Mouse (Mus musculus) G1E (cell line): ENCODE results near the gene Sag. TPM values are rescaled to one million over a fixed set of nuclear protein-coding genes. Genes with fewer than 3 reads are reported as not detected.

Experiments
- ATAC-seq: 2 replicates; pipeline ENCODE4 v1.8.0; 2016; ENCODE audit warnings: mild to moderate bottlenecking; ENCODE audit not compliant: insufficient number of reproducible peaks, poor library complexity, low FRiP score, severe bottlenecking; ENCODE audit errors: extremely low read depth
- DNase-seq: peaks from one replicate; pipeline ENCODE4 v3.0.0; 2012; ENCODE audit warnings: low spot score
- H3K27me3 ChIP-seq: 2 replicates; pipeline ENCODE4 v1.6.1; 2012; ENCODE audit warnings: mild to moderate bottlenecking, low read length, inconsistent platforms; ENCODE audit not compliant: insufficient read depth
- H3K36me3 ChIP-seq: replicated peaks from 2 replicates; pipeline ENCODE3; 2012; ENCODE audit warnings: mild to moderate bottlenecking, inconsistent platforms
- H3K4me1 ChIP-seq: 2 replicates; pipeline ENCODE4 v1.6.1; 2012; ENCODE audit warnings: low read depth, low read length, inconsistent platforms, mixed read lengths; ENCODE audit not compliant: insufficient read depth
- H3K4me3 ChIP-seq: 2 replicates; pipeline ENCODE4 v1.5.1; 2012; ENCODE audit warnings: low read depth, mild to moderate bottlenecking, inconsistent platforms, low read length, moderate library complexity, mixed read lengths
- H3K9me3 ChIP-seq: replicated peaks from 2 replicates; pipeline ENCODE4 v1.6.1; 2012; ENCODE audit warnings: inconsistent platforms
- CTCF ChIP-seq: IDR thresholded peaks from 2 replicates; pipeline ENCODE4 v1.5.1; 2012; ENCODE audit warnings: low read depth, low read length, inconsistent platforms, mixed read lengths
- GATA1 ChIP-seq: IDR thresholded peaks from 2 replicates; pipeline ENCODE4 v1.6.1; 2012; ENCODE audit warnings: borderline replicate concordance, low read length, inconsistent platforms, mixed read lengths
- GATA2 ChIP-seq: IDR thresholded peaks from 2 replicates; pipeline ENCODE4 v1.6.1; 2012; ENCODE audit warnings: low read depth, low read length, inconsistent platforms, borderline replicate concordance
- POLR2AphosphoS5 ChIP-seq: IDR thresholded peaks from 2 replicates; pipeline ENCODE4 v1.6.1; 2012; ENCODE audit warnings: low read depth, low read length, inconsistent platforms; ENCODE audit not compliant: insufficient replicate concordance
- TAL1 ChIP-seq: conservative IDR thresholded peaks from 2 replicates; pipeline ENCODE4 v1.6.1; 2012; ENCODE audit warnings: low read depth, low read length, inconsistent platforms, mixed read lengths
- polyA plus RNA-seq: library from polyadenylated mRNA; stranded (reverse); fragments of >175 nt; gene quantifications from 2 replicates; pipeline ENCODE4 v1.2.3, GENCODE M21; 2012
- total RNA-seq, 2 experiments: library from RNA; stranded (forward) in 1 of 2; stranded (reverse) in 1 of 2; fragments of 200-1000 nt in 1 of 2; fragments of >200 nt in 1 of 2; fragmentation: Nextera tagmentation in 1 of 2; gene quantifications; 2 replicates each; pipeline ENCODE4 v1.2.3; 2014 to 2017

Sag gene
- total and polyA plus RNA-seq, 3 experiments, result 0.82 TPM; not detected in 2

DNA sequence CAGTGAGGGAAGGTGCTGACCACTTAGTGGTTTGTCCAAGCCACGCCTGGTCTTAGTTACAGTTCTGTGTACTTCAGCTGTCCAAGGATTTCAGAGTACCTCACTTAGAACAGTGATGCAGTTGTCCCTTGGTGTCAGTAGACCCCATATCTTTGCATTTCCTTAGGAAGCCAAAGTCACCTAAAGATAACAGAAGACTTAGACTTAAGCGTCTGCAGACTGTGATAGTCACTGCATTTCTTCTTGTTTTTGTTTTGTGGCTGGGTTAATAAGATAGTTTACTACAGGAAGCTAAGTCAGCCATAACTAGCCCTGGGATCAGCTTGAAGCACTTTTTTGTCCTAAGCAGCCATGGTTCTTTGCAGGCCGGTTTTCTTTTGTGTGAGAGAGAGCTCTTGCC is 33.0 kb upstream of the Sag start:
- Histone ChIP-seq H3K27me3 (no peaks in the 10 kb centered on the region), H3K36me3 (peaks cover 96% of the 10 kb centered on the region), H3K4me1 (peaks cover 10% of the 10 kb centered on the region; the same call in 1 of the 2 replicates), H3K9me3 (no peaks in the 10 kb centered on the region), H3K4me3 (no peak overlapping the region)
- ATAC-seq (no peak), DNase-seq (no peak)
- no peak for TF ChIP-seq TAL1
- TF ChIP-seq POLR2AphosphoS5, result no peak
- TF ChIP-seq GATA1, result no peak
- no peak for TF ChIP-seq GATA2
- no peak for TF ChIP-seq CTCF

DNA sequence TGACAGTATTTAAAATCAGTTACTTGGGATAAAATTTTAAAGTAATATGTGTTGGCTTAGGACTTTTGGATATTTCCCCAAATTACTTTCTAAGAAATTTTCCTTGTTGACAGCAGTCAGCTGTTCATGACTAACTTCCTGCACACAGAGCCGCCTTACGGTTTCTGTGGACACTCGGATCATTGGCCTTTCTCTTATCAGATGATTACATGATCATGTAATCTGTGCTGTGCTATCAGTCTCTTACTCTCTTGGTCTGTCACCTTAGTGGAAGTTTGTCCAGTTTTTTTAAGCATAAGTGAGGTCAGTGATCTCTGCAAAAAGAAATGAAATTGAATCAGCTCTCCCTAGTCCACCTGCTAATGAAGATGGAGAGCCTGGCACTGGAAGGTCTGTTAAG is 31.8 kb upstream of the Sag start:
- Histone ChIP-seq H3K4me3 (no peak overlapping the region), H3K36me3 (peaks cover 96% of the 10 kb centered on the region), H3K9me3 (no peaks in the 10 kb centered on the region), H3K27me3 (no peaks in the 10 kb centered on the region), H3K4me1 (peaks cover 9% of the 10 kb centered on the region; the same call in 1 of the 2 replicates)
- no peak for DNase-seq
- TF ChIP-seq TAL1, result no peak
- TF ChIP-seq POLR2AphosphoS5, result no peak
- TF ChIP-seq GATA1, result no peak
- TF ChIP-seq GATA2, result no peak
- TF ChIP-seq CTCF, result no peak
- no peak for ATAC-seq

DNA sequence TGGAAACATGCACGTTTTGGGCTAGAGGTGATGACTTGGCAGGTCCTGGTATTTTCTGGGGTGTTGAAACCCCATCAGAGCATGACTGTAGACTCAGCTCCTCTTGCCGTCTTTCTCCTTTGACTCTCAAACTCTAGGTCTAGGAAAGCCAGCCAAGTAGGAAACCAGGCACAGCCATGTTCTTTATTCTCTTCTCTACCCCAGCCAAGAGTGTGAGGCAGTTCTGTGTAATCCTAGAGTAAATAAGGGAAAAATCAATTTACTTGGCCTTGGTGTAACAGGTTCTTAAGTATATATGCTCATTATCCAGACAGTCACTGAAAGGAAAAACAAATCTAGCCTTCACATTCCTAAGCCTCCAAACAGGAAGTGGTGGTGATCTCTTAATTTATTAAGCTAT is 30.1 kb upstream of the Sag start:
- no peaks in the 10 kb centered on the region for H3K27me3 ChIP-seq
- ATAC-seq (no peak), DNase-seq (no peak)
- H3K36me3 ChIP-seq, result peaks cover 96% of the 10 kb centered on the region
- peaks cover 9% of the 10 kb centered on the region; the same call in 1 of the 2 replicates for H3K4me1 ChIP-seq
- H3K9me3 ChIP-seq, result no peaks in the 10 kb centered on the region
- no peak for TF ChIP-seq GATA1
- TF ChIP-seq CTCF, result no peak
- TF ChIP-seq GATA2, result no peak
- no peak for TF ChIP-seq TAL1
- TF ChIP-seq POLR2AphosphoS5, result no peak
- H3K4me3 ChIP-seq, result no peak overlapping the region

DNA sequence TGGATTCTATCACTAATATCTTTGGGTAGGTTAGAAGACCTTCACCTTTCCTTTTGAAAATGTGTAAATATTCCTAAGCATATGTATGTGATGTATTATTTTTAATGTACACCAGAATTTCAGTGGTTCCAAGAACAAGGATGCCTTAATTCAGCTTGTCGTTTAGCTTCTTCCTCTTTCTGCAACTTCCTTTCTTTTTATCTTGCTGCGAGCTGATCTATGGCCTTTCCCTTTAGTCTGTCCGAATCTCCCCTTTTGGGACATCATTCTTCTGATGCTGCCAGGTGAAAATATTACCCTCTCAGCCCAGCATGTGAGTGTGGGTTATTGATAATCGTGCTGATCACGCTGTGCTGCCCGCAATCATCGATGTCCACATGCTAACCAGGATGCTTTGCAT is 28.6 kb upstream of the Sag start:
- Histone ChIP-seq H3K4me1 (peaks cover 9% of the 10 kb centered on the region; the same call in 1 of the 2 replicates), H3K27me3 (no peaks in the 10 kb centered on the region), H3K36me3 (peaks cover 97% of the 10 kb centered on the region), H3K4me3 (no peak overlapping the region), H3K9me3 (no peaks in the 10 kb centered on the region)
- TF ChIP-seq GATA2 (no peak), GATA1 (no peak), CTCF (no peak), POLR2AphosphoS5 (no peak), TAL1 (no peak)
- DNase-seq, result no peak
- no peak for ATAC-seq

DNA sequence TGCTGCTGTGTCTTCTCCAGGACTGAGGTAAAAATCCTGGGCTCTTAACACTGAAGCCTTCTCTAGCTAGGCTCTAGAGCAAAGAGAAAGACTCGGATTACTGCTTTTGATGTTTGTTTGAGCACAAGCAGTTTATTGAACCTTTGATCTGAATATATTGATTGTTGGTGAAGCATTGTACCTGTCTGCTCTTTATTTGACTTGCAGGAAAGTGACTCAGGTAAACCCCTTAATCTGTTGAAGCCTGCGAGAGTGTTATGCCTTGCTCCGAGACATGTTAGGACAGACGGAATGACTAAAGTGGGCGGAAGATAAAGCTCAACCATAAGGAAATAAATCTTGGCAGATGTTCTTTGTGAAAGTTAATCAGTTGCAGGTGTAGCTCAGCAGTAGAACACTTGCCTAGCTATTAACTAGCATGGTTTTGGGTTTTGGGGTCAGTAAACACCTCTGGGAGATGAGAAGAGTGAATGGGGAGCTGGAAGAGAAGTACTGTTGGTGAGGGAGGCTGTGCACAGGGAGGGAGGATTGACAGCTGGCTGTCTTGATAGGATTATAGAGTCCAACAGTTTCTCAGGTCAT is 24.2 kb upstream of the Sag start:
- Histone ChIP-seq H3K4me1 (0 out of 2 replicates have a peak, but pooled peaks cover 2% of the 10 kb centered on the region), H3K36me3 (peaks cover 99% of the 10 kb centered on the region), H3K4me3 (no peak overlapping the region), H3K27me3 (no peaks in the 10 kb centered on the region), H3K9me3 (no peaks in the 10 kb centered on the region)
- TF ChIP-seq CTCF (no peak), POLR2AphosphoS5 (no peak), TAL1 (no peak), GATA1 (no peak), GATA2 (no peak)
- ATAC-seq (no peak), DNase-seq (no peak)

DNA sequence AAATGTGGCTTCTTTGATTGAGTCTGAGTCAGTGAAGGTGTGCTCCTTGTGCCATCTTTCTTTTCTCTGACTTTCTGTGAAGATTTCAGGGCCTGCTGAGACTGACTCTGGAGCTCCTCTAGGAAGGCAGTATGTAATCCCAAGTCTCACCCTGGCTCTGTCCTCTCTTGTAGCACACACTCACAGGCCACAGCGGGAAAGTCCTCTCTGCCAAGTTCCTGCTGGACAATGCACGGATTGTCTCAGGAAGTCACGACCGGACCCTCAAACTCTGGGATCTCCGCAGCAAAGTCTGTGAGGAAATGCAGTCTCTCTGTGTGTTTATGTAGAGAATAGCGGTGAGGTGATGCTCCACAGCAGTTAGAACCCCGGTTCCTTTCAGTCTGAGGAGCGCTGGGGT is 17.8 kb upstream of the Sag start:
- DNase-seq, result no peak

More for the DNA sequence above, 17.8 kb upstream of the Sag start:
- Histone ChIP-seq H3K27me3 (no peaks in the 10 kb centered on the region), H3K4me1 (no peaks in the 10 kb centered on the region), H3K9me3 (no peaks in the 10 kb centered on the region), H3K36me3 (peaks cover 89% of the 10 kb centered on the region), H3K4me3 (no peak overlapping the region)
- ATAC-seq, result no peak
- no peak for TF ChIP-seq GATA2
- no peak for TF ChIP-seq CTCF
- TF ChIP-seq GATA1, result no peak
- no peak for TF ChIP-seq TAL1
- TF ChIP-seq POLR2AphosphoS5, result no peak
